Mouse (Mus musculus): ENCODE data around the gene Apba3.

GRCm38 (mm10) chr10:81252424-81253419, 14.0 kb upstream of the Apba3 start, which contains the start of gene Matk:
- TF ChIP-seq HCFC1 (IDR thresholded peaks at IDR 0.05; ENCODE audit: borderline replicate concordance, insufficient read depth, low read length) (no peak), ZNF384 (IDR thresholded peaks at IDR 0.05; ENCODE audit: low read depth, low read length) (no peak), ZC3H11A (IDR thresholded peaks at IDR 0.05; ENCODE audit: borderline replicate concordance, low read depth, low read length) (no peak), MAFK (IDR thresholded peaks at IDR 0.05; ENCODE audit: insufficient read depth, low read depth, low read length) (no peak)

Data from ES-E14 (cell line).